Mouse (Mus musculus): ENCODE results near the gene Bglap2. TPM values are rescaled to one million over a fixed set of nuclear protein-coding genes. Genes with fewer than 3 reads are reported as not detected.

Gene Bglap2
- total RNA-seq, 2 experiments from 2014 or later = not detected

- intact Hi-C loops (cut with DNase I) = no loop called here
- DNase-seq (ENCODE audit: low spot score) = no peak
Observed at GRCm38 (mm10) chr3:88354396-88355165, 23.9 kb downstream of the Bglap2 start.

- no peak for DNase-seq (ENCODE audit: low spot score)
- intact Hi-C loops (cut with DNase I) = no loop called here
Observed at GRCm38 (mm10) chr3:88352907-88353306, 25.6 kb downstream of the Bglap2 start.

- intact Hi-C loops (cut with DNase I) = no loop called here
- DNase-seq (ENCODE audit: low spot score) = no peak
Observed at GRCm38 (mm10) chr3:88350732-88351131, 27.8 kb downstream of the Bglap2 start.

GRCm38 (mm10) chr3:88339006-88339405 lies 39.5 kb downstream of the Bglap2 start:
- intact Hi-C loops (cut with DNase I) = no loop called here

GRCm38 (mm10) chr3:88338316-88338715 lies 40.2 kb downstream of the Bglap2 start:
- DNase-seq (ENCODE audit: low spot score) = no peak
- intact Hi-C loops (cut with DNase I) = no loop called here

More at GRCm38 (mm10) chr3:88339006-88339405, 39.5 kb downstream of the Bglap2 start:
- no peak for DNase-seq (ENCODE audit: low spot score)

- intact Hi-C loops (cut with DNase I) = no loop called here
- no peak for DNase-seq (ENCODE audit: low spot score)
Observed at GRCm38 (mm10) chr3:88337367-88338020, 41.0 kb downstream of the Bglap2 start.

- intact Hi-C loops (cut with DNase I) = no loop called here
- peak; percentile 93 for DNase-seq (ENCODE audit: low spot score)
Observed at GRCm38 (mm10) chr3:88336058-88337013, 42.2 kb downstream of the Bglap2 start, which contains the start of the genes Tmem79 and Smg5. Gene Tmem79 (minus strand): TSS chr3:88336148. Gene Smg5 (plus strand): TSS chr3:88336260.

GRCm38 (mm10) chr3:88335436-88336053 lies 43.0 kb downstream of the Bglap2 start:
- DNase-seq (ENCODE audit: low spot score) = no peak
- intact Hi-C loops (cut with DNase I) = no loop called here

GRCm38 (mm10) chr3:88334902-88335435 lies 43.5 kb downstream of the Bglap2 start:
- DNase-seq (ENCODE audit: low spot score) = no peak
- intact Hi-C loops (cut with DNase I) = no loop called here

GRCm38 (mm10) chr3:88334029-88334658 lies 44.4 kb downstream of the Bglap2 start:
- DNase-seq (ENCODE audit: low spot score) = no peak
- intact Hi-C loops (cut with DNase I) = no loop called here

- intact Hi-C loops (cut with DNase I) = no loop called here
- DNase-seq (ENCODE audit: low spot score) = no peak
Observed at GRCm38 (mm10) chr3:88331282-88331681, 47.2 kb downstream of the Bglap2 start.

GRCm38 (mm10) chr3:88328956-88329355 lies 49.5 kb downstream of the Bglap2 start:
- no peak for DNase-seq (ENCODE audit: low spot score)
- intact Hi-C loops (cut with DNase I) = no loop called here

Other genes with a start within 250 kb of the Bglap2 start
- 100 to 1,000 TPM; 111 to 122 TPM for gene Mef2d, start 236.3 kb downstream of the Bglap2 start, total RNA-seq (2021)
- gene Rhbg, start 124.0 kb downstream of the Bglap2 start, total RNA-seq (2021) = not detected
- under 1 TPM in 1 of 2 experiments, not detected in 1; 0.22 TPM for gene Gm38392, start 91.5 kb downstream of the Bglap2 start, total RNA-seq (2021)
- 1 to 10 TPM; 4.8 to 5.4 TPM for gene Tsacc, start 81.7 kb downstream of the Bglap2 start, total RNA-seq (2021)
- gene Cct3, start 81.6 kb downstream of the Bglap2 start, total RNA-seq (2021) = 100 to 1,000 TPM; 184 to 199 TPM
- gene Glmp, start 53.7 kb downstream of the Bglap2 start, total RNA-seq (2021) = 10 to 100 TPM; 71.9 to 79.7 TPM
- 1 to 10 TPM; 1.8 to 2.2 TPM for gene Tmem79, start 42.6 kb downstream of the Bglap2 start, total RNA-seq (2021)
- 10 to 100 TPM; 42.9 to 45.5 TPM for gene Smg5, start 42.4 kb downstream of the Bglap2 start, total RNA-seq (2021)
- under 1 TPM; 0.39 to 0.42 TPM for gene Paqr6, start 14.1 kb downstream of the Bglap2 start, total RNA-seq (2021)
- gene Bglap3, start 6.0 kb downstream of the Bglap2 start, total RNA-seq (2021) = not detected
- not detected for gene Bglap, start 5.8 kb upstream of the Bglap2 start, total RNA-seq (2021)
- 10 to 100 TPM; 19.1 to 20.5 TPM for gene Pmf1, start 31.6 kb upstream of the Bglap2 start, total RNA-seq (2021)
- gene Slc25a44, start 46.4 kb upstream of the Bglap2 start, total RNA-seq (2021) = 10 to 100 TPM; 11.2 to 13.2 TPM
- 1 to 10 TPM; 1.9 to 3.7 TPM for gene Sema4a, start 82.5 kb upstream of the Bglap2 start, total RNA-seq (2021)
- gene Lmna, start 131.3 kb upstream of the Bglap2 start, total RNA-seq (2021) = 100 to 1,000 TPM; 121 to 132 TPM
- gene Mex3a, start 153.7 kb upstream of the Bglap2 start, total RNA-seq (2021) = under 1 TPM; 0.39 to 0.61 TPM
- not detected for gene Rab25, start 169.6 kb upstream of the Bglap2 start, total RNA-seq (2021)
- gene Lamtor2, start 174.4 kb upstream of the Bglap2 start, total RNA-seq (2021) = 10 to 100 TPM; 84.2 to 92.5 TPM
- 10 to 100 TPM; 67.4 to 71.2 TPM for gene Ubqln4, start 175.1 kb upstream of the Bglap2 start, total RNA-seq (2021)
- gene Ssr2, start 197.2 kb upstream of the Bglap2 start, total RNA-seq (2021) = 10 to 100 TPM; 80.7 to 93.3 TPM
- gene Arhgef2, start 227.3 kb upstream of the Bglap2 start, total RNA-seq (2021) = 10 to 100 TPM; 42.6 to 51.8 TPM